Comparison of ENCODE assay signal across 17 mouse cellular contexts in the genomic region with DNA sequence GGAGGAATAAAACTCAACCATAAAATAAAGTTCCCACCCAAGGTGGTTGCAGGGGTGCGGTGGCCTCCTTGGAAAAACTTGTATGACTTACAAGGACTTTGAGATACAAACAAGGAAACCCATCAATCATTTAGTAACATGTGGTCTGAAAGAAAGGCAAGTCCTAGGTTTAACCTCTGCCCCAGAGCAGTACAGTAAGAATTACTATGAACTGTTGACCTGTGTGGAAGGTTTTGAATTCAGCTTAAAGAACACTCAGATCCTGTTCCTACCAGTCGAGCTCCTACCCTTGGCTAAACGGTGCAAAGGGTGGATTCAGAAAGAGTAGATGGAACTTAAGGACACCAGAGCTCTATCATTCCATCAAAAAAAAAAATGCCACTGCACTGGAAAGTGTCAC. TPM values are rescaled to one million over a fixed set of nuclear protein-coding genes. Genes with fewer than 3 reads are reported as not detected.
"Had no signal": no experiment of that assay in that cellular context is flagged by ENCODE, and none has a peak within 500 bp of the region (broad histone marks: within the 10 kb centered on the region; RNA-seq: fewer than 3 reads in every experiment).

No protein-coding gene starts in this region.

- H3K4me1 ChIP-seq: limb, embryonic 10.5 days; limb, embryonic 13.5 days; liver, embryonic 12.5 days; liver, embryonic 15.5 days; lung, embryonic 15.5 days had no signal

- ATAC-seq: hindbrain, postnatal 0 days; inflammation-experienced regulatory T-cells, adult 6 months; liver, embryonic 12.5 days had no signal

- H3K4me2 ChIP-seq: limb, embryonic 13.5 days; liver, embryonic 12.5 days; liver, embryonic 15.5 days; lung, embryonic 15.5 days; midbrain, embryonic 11.5 days had no signal

- H3K4me3 ChIP-seq: layer of hippocampus, adult 2 months; limb, embryonic 10.5 days; limb, embryonic 13.5 days; liver, embryonic 12.5 days; liver, embryonic 15.5 days; lung, embryonic 15.5 days had no signal

- DNase-seq: layer of hippocampus, adult 9-11 months; liver; lung, postnatal 10 days; lung, postnatal 4 days; midbrain, embryonic 14.5 days; thymus, postnatal 25 days had no signal

- H3K36me3 ChIP-seq: limb, embryonic 10.5 days; limb, embryonic 13.5 days; liver, embryonic 12.5 days; liver, embryonic 15.5 days; lung, embryonic 15.5 days had no signal

- H3K9ac ChIP-seq: limb, embryonic 13.5 days; liver, embryonic 12.5 days; liver, embryonic 15.5 days; lung, embryonic 15.5 days had no signal

- H3K9me3 ChIP-seq: limb, embryonic 10.5 days; limb, embryonic 13.5 days; liver, embryonic 12.5 days; liver, embryonic 15.5 days; lung, embryonic 15.5 days had no signal

- H3K27ac ChIP-seq: hindbrain, postnatal 0 days; kidney, postnatal 0 days; layer of hippocampus, adult 2 months; limb, embryonic 10.5 days; limb, embryonic 13.5 days; liver, embryonic 12.5 days; liver, embryonic 15.5 days; lung, embryonic 15.5 days had no signal

- H3K27me3 ChIP-seq: limb, embryonic 13.5 days; liver, embryonic 12.5 days; liver, embryonic 15.5 days; lung, embryonic 15.5 days had no signal

RNA-seq across cellular contexts. Expression of a gene that starts 16.1 kb away (rescaled TPM):
- polyA plus RNA-seq: inflammation-experienced regulatory T-cells, adult 6 months; limb, embryonic 10.5 days; liver, embryonic 12.5 days; midbrain, embryonic 11.5 days; neural tube, embryonic 11.5 days had no signal
